Mouse (Mus musculus): ENCODE results near the gene Heg1. TPM values are rescaled to one million over a fixed set of nuclear protein-coding genes. Genes with fewer than 3 reads are reported as not detected.

Gene Heg1
- polyA plus RNA-seq, 1 experiment from 2014 or later = 19.9 TPM

DNA sequence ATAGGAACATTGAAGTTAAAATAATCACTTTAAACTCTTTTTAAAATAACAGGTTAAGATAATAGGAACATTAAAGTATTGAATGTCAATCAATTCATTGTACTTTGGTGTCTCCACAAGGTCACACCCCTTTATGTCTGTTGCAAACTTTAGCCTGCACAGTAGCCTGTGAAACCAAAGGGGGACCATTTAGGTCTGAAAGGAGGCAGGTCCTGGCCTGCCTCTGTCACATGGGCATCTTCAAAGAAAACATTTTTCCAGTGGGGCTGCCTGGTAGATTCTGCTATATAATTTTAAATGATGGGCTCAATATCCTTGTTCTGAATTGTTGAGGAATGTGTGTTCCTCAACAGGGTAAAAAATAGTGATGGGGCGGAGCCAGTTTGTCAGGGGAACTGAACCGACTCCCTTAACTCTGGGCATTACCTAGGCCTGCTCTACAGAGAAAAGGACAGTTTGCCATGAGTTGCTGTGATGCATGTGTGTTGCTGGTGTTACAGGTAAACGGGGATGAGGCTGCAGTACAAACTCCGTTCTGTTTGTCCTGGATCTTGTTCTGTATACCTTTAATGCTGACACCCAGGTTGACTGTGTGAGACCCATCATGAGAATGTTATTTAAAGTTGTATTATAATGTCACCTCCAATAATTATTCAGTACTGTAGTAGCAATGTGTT is 86.7 kb downstream of the Heg1 start:
- H3K9ac ChIP-seq = no peak overlapping the region
- no peaks in the 10 kb centered on the region for H3K9me3 ChIP-seq
- peaks cover 8% of the 10 kb centered on the region for H3K36me3 ChIP-seq
- no peak for ATAC-seq (ENCODE audit: low FRiP score, low read depth)
- no peak overlapping the region for H3K4me3 ChIP-seq
- no peak overlapping the region for H3K27ac ChIP-seq
- H3K4me1 ChIP-seq = no peaks in the 10 kb centered on the region
- no peak overlapping the region for H3K4me2 ChIP-seq (replicated peaks)
- no peaks in the 10 kb centered on the region for H3K27me3 ChIP-seq (replicated peaks)
- WGBS = 91% methylated on average over 4 of the region's 4 CpGs

DNA sequence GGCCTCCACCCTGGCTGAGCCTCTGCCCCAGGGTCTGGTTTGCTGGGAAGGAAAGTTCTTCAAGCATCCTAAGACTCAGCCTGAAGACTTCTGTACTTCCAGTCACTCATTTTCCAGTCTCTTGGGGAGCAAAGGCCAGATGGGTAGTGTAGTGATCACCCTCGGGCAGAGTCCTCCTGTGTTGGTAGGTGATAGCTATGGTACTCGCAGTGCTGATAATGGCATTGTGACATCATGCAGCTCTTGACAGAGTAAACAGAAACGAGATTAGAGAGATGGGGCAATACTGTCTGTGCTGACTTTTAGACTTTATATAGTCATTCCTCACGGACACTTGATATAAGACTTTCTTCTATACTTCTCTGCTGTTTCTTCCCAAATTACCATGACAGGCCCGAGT is 88.6 kb downstream of the Heg1 start:
- Histone ChIP-seq H3K27me3 (replicated peaks) (no peaks in the 10 kb centered on the region), H3K4me3 (no peak overlapping the region), H3K36me3 (no peaks in the 10 kb centered on the region), H3K9me3 (no peaks in the 10 kb centered on the region), H3K4me1 (no peaks in the 10 kb centered on the region), H3K4me2 (replicated peaks) (no peak overlapping the region), H3K9ac (no peak overlapping the region), H3K27ac (no peak overlapping the region)
- ATAC-seq (ENCODE audit: low FRiP score, low read depth) = no peak
- WGBS = 92% methylated on average over 5 of the region's 5 CpGs

DNA sequence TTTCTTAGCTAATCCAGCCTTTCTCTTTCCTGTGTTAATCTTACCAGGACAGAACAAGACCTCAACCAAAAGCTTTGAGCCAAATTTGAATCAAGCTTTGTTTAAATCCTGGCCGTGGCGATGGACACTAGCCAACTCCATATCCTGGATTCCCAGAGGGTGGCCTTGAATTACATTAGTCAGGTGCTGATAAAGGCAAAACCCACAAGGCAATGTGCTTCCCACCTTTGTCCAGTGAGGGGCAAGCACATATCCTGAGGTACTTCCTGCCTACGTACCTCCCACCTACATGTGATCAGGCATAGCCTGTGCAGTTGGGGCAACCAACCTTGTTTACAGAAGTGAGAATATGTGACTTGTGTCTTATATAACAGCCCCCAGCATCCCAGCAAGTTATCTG is 90.8 kb downstream of the Heg1 start:
- Histone ChIP-seq H3K4me2 (replicated peaks) (no peak overlapping the region), H3K27ac (no peak overlapping the region), H3K36me3 (no peaks in the 10 kb centered on the region), H3K27me3 (replicated peaks) (no peaks in the 10 kb centered on the region), H3K9me3 (no peaks in the 10 kb centered on the region), H3K4me1 (no peaks in the 10 kb centered on the region), H3K4me3 (no peak overlapping the region), H3K9ac (no peak overlapping the region)
- ATAC-seq (ENCODE audit: low FRiP score, low read depth) = no peak
- 90% methylated on average over 3 of the region's 3 CpGs for WGBS

DNA sequence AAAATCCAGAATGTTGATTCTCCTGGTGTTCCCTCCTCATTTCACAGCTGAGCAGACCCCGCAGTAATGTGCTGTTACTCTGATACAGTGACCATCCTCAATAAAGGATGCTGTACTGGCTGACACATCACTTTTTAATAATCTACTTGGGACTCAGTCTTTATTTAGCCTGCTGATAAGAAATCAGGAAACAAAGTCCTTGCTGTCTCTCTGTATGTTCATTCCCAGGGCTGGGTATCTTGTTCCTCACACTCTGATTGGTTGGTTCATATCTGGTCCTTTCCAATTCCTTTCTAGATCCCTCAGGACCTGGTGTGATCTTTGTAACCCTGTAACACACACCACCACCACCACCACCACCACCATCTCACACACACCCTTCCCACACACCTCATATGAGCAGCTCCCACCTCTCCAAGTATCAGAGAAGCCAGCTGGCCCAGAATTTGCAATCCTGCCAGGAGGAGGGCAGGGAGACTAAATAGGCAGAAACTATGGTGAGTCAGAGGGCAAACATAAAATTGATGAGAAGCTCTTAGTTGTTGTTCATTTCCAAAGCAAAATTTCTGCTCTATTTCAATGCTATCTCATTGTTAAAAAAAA is 91.7 kb downstream of the Heg1 start:
- H3K4me2 ChIP-seq (replicated peaks) = no peak overlapping the region
- no peak for ATAC-seq (ENCODE audit: low FRiP score, low read depth)
- no peaks in the 10 kb centered on the region for H3K27me3 ChIP-seq (replicated peaks)
- no peaks in the 10 kb centered on the region for H3K9me3 ChIP-seq
- no peak overlapping the region for H3K27ac ChIP-seq
- H3K36me3 ChIP-seq = no peaks in the 10 kb centered on the region
- no peak overlapping the region for H3K4me3 ChIP-seq
- H3K4me1 ChIP-seq = no peaks in the 10 kb centered on the region
- no peak overlapping the region for H3K9ac ChIP-seq
- 88% methylated on average over 1 of the region's 1 CpGs for WGBS

DNA sequence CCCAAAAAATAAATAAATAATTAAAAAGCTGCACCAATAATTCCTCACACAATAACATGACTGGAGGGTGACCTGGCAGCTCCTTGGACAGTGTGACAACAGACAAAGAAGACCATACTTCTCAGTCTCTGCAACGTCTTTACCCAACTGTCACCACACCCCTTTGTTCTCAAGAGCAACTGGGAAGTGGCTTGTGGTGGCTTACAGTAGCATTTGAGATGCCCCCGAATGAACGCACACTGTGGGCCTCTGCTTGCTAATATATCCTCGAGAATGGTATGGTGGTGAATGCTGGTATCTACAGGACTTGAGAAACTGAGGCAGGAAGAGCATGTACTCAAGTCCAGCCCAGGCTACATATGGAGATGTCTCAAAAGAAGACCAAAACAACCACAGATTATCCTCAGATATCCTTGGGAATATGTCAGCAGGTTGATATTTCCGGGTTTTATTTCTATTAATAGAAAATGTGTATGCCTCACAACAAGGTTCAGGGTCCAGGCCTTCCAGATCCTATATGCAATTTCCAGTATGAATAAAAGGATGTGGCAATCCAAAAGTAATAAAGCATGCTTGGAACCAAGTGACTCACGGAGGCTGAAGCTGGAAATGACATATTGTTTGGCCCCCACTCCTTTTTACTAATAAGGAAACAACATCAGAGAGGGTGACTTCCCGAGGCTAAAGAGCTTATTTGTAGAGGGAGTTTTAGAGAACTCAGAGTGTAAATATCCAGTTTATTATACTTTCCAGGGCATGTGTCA is 92.8 kb downstream of the Heg1 start:
- no peak overlapping the region for H3K4me3 ChIP-seq
- no peaks in the 10 kb centered on the region for H3K36me3 ChIP-seq
- no peak overlapping the region for H3K9ac ChIP-seq
- H3K4me2 ChIP-seq (replicated peaks) = no peak overlapping the region
- H3K9me3 ChIP-seq = no peaks in the 10 kb centered on the region
- H3K27ac ChIP-seq = no peak overlapping the region
- no peaks in the 10 kb centered on the region for H3K27me3 ChIP-seq (replicated peaks)
- 81% methylated on average over 7 of the region's 7 CpGs for WGBS
- H3K4me1 ChIP-seq = no peaks in the 10 kb centered on the region
- ATAC-seq (ENCODE audit: low FRiP score, low read depth) = no peak

DNA sequence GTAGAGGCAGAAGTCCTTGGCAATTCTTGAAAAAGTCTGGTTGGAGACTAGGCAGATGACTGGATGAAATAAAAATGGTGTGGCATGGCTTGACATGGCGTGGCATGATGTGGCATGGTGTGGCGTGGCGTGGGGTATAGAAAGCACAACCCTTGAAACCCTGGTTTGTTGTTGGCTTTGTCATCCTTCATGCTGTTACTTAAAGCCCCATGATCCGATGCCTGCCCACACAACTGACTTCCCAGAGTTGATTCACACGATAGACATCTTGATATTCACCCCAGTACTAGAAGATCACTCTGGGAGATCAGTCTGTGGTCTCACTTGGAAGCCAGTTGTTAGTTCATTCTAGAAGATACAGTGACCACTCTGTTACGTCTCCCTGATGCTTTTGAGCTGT is 93.4 kb downstream of the Heg1 start:
- WGBS = 91% methylated on average over 6 of the region's 6 CpGs
- no peaks in the 10 kb centered on the region for H3K4me1 ChIP-seq
- no peaks in the 10 kb centered on the region for H3K9me3 ChIP-seq
- no peak overlapping the region for H3K27ac ChIP-seq
- H3K36me3 ChIP-seq = no peaks in the 10 kb centered on the region
- H3K27me3 ChIP-seq (replicated peaks) = no peaks in the 10 kb centered on the region
- no peak overlapping the region for H3K4me3 ChIP-seq
- no peak overlapping the region for H3K9ac ChIP-seq
- no peak overlapping the region for H3K4me2 ChIP-seq (replicated peaks)
- no peak for ATAC-seq (ENCODE audit: low FRiP score, low read depth)

DNA sequence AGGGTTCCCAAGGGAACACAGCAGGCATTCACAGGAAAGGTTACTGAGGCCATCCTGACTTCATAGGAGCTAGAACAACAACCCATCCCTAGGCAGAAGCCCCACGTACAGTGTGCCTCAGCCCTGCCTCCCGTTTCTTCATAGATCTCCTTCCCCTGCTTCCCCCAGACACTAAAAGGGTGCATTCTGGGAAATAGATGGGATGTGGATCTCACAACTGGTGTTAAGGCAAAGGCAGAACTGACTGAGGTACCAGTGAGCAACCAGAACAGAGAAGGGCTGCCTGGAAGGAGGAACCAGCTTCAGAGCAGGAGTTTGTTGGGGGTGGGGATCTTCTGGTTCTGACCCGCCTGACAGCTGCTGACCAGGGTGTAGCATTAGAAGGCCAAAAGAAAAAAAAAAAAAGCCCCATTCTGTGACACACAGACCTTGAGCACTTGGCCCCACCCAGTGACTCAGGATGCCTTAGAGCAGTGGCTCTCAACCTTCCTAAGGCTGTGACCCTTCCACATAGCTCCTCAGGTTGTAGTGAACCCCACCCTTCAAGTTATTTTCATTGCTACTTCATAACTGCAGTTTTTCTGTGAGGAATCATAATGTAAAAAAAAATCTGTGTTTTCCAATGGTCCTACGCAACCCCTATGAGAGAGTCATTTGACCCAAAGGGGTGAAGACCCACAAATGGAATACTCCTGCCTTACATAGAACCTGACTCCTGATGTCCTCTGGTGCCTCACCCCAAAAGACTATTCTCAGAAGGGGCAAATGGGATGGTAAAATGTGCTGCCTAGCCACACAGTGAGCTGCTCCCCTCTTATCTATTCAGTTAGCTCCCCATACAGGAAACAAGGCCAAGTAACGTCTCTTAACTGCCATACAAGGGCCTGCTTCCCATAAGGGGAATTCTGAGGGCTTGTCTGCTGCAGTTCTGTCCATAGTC is 97.9 kb downstream of the Heg1 start:
- H3K4me2 ChIP-seq (replicated peaks) = no peak overlapping the region
- no peaks in the 10 kb centered on the region for H3K27me3 ChIP-seq (replicated peaks)
- no peak for ATAC-seq (ENCODE audit: low FRiP score, low read depth)
- H3K27ac ChIP-seq = no peak overlapping the region
- no peaks in the 10 kb centered on the region for H3K9me3 ChIP-seq
- H3K36me3 ChIP-seq = no peaks in the 10 kb centered on the region
- WGBS = 79% methylated on average over 5 of the region's 5 CpGs
- no peak overlapping the region for H3K4me3 ChIP-seq
- H3K9ac ChIP-seq = no peak overlapping the region
- H3K4me1 ChIP-seq = no peaks in the 10 kb centered on the region

DNA sequence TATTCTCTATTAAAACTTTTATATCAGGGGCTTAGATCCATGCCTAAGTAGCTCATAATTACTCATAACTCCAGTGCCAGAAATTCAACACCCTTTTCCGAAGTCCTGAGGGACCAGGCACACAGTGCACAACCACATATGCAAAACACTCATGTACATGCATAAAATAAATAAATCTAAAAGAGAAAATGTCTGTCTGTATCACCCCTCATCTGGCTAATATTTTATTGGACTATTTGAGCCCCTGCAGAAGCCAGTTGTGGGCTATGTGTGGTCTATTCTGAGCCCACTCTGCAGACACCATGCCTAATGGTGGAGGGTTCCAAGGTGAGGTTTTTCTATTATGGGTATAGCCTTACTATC is 98.5 kb downstream of the Heg1 start:
- H3K4me1 ChIP-seq = no peaks in the 10 kb centered on the region
- H3K9ac ChIP-seq = no peak overlapping the region
- no peak overlapping the region for H3K4me3 ChIP-seq
- WGBS = 96% methylated on average over 1 of the region's 1 CpGs
- no peaks in the 10 kb centered on the region for H3K36me3 ChIP-seq
- no peaks in the 10 kb centered on the region for H3K9me3 ChIP-seq
- no peak for ATAC-seq (ENCODE audit: low FRiP score, low read depth)
- no peak overlapping the region for H3K27ac ChIP-seq
- no peak overlapping the region for H3K4me2 ChIP-seq (replicated peaks)
- no peaks in the 10 kb centered on the region for H3K27me3 ChIP-seq (replicated peaks)

DNA sequence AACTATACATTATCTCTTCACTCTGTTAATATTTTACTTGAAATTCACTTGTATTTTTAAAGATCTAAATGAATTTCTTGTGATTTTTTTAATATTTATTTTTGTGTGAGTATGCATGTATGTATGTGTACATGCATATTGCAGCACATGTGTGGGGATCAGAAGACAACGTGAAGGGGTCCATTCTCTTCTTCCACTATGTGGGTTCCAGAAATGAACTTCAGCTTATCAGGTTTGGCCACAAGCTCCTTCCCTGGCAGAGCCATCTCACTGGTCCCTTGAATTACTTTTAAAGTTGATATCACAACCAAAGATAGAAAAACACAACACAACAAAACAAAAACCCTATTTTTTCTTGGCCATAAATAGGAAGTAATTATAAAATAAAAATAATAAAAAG is 100.4 kb downstream of the Heg1 start:
- Histone ChIP-seq H3K4me3 (no peak overlapping the region), H3K27me3 (replicated peaks) (no peaks in the 10 kb centered on the region), H3K9me3 (no peaks in the 10 kb centered on the region), H3K27ac (no peak overlapping the region), H3K9ac (no peak overlapping the region), H3K4me1 (no peaks in the 10 kb centered on the region), H3K4me2 (replicated peaks) (no peak overlapping the region), H3K36me3 (no peaks in the 10 kb centered on the region)
- no peak for ATAC-seq (ENCODE audit: low FRiP score, low read depth)
- WGBS = 85% methylated on average over 1 of the region's 1 CpGs

DNA sequence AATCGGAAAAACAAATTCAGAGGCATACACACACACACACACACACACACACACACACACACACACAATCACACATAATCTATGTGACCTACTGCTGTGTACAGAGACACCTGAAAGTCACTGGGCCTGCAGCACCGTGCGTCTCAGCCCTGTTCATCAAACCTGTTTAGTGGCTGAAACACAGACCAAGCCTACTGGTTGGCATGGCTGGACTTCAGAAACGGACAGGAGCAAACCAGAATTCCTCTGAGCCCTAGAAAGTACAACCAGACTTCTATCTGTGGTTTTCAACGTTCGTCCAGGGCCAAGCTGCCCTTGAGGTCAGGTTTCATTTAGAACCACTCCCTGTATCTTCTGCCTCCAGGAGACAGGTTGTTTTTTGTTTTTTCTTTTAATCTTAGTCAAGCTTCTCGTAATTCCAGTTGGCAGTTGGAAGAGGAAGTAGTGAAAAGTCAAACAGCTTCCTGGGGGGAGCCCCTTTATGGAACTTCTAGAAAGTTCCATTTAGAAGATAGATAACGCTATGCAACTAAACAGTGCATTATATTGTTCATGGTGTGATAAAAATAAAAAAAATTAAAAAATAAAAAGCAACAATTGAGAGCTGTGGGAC is 101.0 kb downstream of the Heg1 start:
- Histone ChIP-seq H3K4me1 (no peaks in the 10 kb centered on the region), H3K36me3 (no peaks in the 10 kb centered on the region), H3K4me2 (replicated peaks) (no peak overlapping the region), H3K27ac (no peak overlapping the region), H3K9ac (no peak overlapping the region), H3K9me3 (no peaks in the 10 kb centered on the region), H3K4me3 (no peak overlapping the region), H3K27me3 (replicated peaks) (no peaks in the 10 kb centered on the region)
- no peak for ATAC-seq (ENCODE audit: low FRiP score, low read depth)
- 78% methylated on average over 8 of the region's 8 CpGs for WGBS

DNA sequence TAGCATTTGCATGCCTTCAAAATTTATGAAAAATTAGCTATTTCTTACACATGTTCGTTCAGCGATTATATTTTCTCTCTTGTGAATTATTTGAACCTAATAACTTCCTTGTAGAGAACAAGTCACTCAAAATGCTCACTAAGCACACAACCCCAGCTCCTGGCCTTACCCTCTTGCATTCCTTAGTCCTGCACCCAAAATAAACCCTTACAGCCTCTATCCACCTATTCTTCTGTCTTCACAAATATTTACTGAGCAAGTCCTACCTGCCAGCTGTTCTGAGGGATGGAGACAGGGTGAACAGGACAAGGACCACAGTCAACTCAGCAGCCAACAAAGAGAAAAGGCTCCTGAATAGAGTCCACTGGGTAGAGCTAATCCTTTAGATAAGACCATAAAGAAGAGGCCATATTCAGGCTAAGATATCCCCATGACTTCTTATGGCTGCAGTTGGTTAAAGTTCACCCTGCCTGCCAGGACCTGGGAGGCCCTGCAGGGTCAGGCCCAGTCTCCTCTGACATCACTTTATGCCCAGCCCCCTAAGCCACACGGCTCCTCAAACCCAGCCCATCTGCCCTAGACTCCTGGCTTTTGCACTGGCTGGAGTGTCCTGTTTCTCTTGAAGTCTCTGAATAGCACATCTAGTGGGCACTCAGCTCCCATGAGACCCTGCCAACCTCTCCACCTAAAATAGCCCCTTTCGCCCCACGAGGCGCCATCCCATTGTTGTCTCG is 102.7 kb downstream of the Heg1 start:
- H3K27me3 ChIP-seq (replicated peaks) = no peaks in the 10 kb centered on the region
- H3K36me3 ChIP-seq = no peaks in the 10 kb centered on the region
- H3K4me1 ChIP-seq = no peaks in the 10 kb centered on the region
- H3K4me3 ChIP-seq = no peak overlapping the region
- H3K27ac ChIP-seq = no peak overlapping the region
- 78% methylated on average over 7 of the region's 7 CpGs for whole genome bisulfite sequencing
- no peak overlapping the region for H3K9ac ChIP-seq
- ATAC-seq (ENCODE audit: low FRiP score, low read depth) = no peak
- H3K4me2 ChIP-seq (replicated peaks) = no peak overlapping the region
- H3K9me3 ChIP-seq = no peaks in the 10 kb centered on the region
